Mouse (Mus musculus) thymus, adult 2 months (tissue): ENCODE results near the gene Mup20.

Source experiments
- CTCF ChIP-seq: fragments of 200-500 bp; IDR thresholded peaks from 2 replicates; pipeline ENCODE4 v1.5.1; 2012; ENCODE audit warnings: mild to moderate bottlenecking, control low read depth, low read length, moderate library complexity, borderline replicate concordance; ENCODE audit not compliant: control insufficient read depth, poor library complexity, insufficient read depth; ENCODE audit errors: extremely low read depth
- POLR2A ChIP-seq: fragments of 200-500 bp; IDR thresholded peaks from 2 replicates; pipeline ENCODE4 v1.6.1; 2012; ENCODE audit warnings: mild to moderate bottlenecking, low read length, control low read depth, moderate library complexity; ENCODE audit not compliant: control insufficient read depth, poor library complexity, insufficient read depth; ENCODE audit errors: extremely low read depth

GRCm38 (mm10) chr4:62023120-62023519 is 30.8 kb downstream of the Mup20 start:
- TF ChIP-seq POLR2A: no peak
- no peak for TF ChIP-seq CTCF
